Mouse (Mus musculus) ovary, postnatal 14 days (tissue): ENCODE measurements around the gene Tmem132b.
A peak's percentile ranks its signal among the peaks of the same experiment; 100 is the strongest.

Source experiments
- DNase-seq: peaks from one replicate; pipeline ENCODE4 v3.0.0; 2022; ENCODE audit warnings: low spot score

Gene Tmem132b

GRCm38 (mm10) chr5:125578661-125579060, 47.1 kb downstream of the Tmem132b start:
- DNase-seq: no peak

DNA sequence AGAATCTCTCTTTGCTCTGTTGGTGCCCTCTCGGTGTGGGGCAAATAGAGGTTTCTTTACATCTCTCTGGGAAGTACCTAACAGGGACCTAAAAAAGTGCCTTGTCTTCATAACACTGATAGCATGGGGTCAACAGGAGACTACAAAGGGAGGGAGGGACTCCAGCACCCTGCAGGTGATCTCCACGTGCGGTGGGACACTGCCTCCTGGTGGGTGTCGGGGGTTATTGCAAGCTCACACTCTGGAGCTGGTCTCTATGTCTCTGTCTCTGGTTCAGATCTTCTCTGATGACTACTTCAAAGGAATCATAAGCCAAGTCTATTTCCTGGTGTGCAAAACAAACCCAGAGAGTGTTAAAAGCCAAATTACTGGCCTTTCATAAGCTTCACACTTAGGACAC, 47.6 kb downstream of the Tmem132b start:
- no peak for DNase-seq

GRCm38 (mm10) chr5:125583298-125583697, 51.7 kb downstream of the Tmem132b start:
- DNase-seq: no peak

- no peak for DNase-seq
Observed at GRCm38 (mm10) chr5:125583836-125584235, 52.3 kb downstream of the Tmem132b start.

GRCm38 (mm10) chr5:125585211-125585610, 53.6 kb downstream of the Tmem132b start:
- DNase-seq: no peak

DNA sequence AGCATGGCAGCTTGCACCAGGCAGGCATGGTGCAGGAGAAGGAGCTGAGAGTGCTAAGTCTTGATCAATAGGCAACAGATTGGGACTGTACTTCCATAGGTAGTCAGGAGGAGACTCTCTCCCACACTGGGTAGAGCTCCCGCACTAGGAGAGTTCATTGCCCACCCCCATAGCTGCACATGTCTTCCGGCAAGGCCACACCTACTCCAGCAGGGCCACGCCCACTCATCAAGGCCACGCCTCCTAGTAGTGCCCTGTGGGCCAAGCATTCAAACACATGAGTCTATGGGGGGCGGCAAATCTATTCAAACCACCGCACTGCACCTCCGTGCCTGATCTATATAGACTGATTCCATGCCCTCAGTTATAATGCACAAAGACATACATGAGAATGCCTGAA, 56.6 kb downstream of the Tmem132b start:
- no peak for DNase-seq

- DNase-seq: peak; percentile 1
Observed at GRCm38 (mm10) chr5:125588876-125589667, 57.5 kb downstream of the Tmem132b start.

DNA sequence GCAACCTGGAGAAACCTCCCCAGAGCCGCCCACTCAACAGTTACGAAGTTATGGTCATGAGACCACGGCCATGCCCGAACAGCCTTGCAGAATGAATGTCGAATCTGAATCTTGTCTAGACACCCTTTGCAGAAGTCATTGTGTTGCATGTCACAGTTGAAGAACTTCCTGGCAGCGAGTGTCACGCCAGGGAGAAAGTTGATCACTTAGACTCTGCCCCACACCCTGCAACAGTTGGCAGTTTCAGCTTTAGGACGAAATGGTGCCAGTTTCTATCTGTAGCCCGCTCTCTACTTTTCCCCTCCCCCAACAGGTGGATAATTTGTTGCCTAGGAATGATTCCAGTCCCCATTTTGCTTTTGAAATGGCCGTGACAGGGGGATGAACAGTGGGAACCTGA, 66.5 kb downstream of the Tmem132b start:
- DNase-seq: no peak

- no peak for DNase-seq
Observed at GRCm38 (mm10) chr5:125607146-125607545, 75.6 kb downstream of the Tmem132b start.

- no peak for DNase-seq
Observed at GRCm38 (mm10) chr5:125609968-125610367, 78.4 kb downstream of the Tmem132b start.

DNA sequence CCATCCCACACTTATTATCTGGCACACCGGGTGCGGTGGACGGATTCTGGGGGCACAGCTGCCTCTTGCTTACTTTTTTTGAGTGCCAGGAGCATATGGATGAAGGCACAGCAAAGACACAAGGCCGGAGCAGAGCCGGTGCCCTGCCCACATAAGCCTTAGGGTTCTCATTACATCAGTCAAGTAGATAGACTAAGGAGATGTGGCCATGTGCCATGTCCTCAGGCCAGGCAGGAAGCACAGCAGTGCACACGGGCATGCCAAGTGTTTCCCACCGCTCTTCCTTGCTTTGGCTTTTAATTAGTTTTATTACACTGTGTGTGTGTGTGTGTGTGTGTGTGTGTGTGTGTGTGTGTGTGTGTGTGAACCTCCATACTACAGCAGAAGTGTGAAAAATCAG, 80.9 kb downstream of the Tmem132b start:
- no peak for DNase-seq

DNA sequence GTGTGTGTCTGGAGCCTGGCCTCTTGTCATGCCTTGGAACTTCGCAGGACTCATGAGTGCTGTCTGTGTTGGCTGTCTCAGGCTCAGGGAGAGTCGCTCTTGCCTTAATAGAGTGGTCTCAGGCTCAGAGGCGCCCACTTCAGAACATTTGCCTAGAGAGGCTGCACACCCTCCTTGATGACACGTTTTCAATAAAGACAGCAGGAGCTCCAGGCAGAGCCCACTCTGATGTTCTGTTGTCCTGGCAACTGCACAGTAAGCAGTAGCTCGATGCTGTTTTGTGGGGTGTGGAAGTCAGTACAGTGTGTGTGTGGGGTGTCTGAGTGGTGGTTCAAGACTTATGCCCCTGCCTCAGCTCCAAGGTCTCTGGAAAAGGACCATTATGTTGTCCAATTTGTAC, 81.6 kb downstream of the Tmem132b start:
- no peak for DNase-seq

DNA sequence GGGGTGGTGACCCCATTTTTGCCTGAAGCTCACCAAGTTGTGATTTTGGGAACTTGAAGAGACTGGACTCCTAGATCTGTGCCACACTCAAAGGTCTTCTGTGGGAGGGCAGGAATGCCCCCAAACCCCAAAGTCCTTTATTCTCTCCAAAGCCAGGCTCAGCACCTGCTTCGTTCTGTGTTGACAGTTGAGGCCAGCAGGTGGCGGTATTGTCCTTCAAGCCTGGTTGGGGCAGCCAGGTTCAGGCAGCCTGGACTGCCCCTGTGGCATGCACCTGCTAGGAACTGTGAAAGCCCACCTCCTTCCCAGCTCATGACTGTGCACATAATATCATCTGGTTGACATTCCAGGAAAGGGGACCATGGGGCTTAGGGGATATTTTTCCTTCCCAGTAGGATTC, 82.8 kb downstream of the Tmem132b start:
- DNase-seq: no peak

DNA sequence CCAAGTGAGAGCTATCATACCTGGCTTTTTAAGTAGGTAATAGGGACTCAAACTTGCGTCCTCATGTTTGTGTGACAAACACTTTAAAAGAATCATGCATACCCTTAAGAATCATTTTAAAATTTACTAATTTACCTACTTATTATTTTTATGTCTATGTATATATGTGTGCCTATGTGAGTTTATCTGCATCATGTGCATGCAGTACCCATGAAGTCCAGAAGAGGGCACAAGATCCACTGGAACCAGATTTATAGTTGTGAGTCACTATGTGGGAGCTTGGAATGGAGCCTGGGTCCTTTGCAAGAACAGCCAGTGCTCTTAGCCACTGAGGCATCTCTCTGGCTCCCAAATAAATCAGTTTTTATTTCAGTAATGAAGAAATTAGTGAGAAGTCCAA, 85.5 kb downstream of the Tmem132b start:
- no peak for DNase-seq

DNA sequence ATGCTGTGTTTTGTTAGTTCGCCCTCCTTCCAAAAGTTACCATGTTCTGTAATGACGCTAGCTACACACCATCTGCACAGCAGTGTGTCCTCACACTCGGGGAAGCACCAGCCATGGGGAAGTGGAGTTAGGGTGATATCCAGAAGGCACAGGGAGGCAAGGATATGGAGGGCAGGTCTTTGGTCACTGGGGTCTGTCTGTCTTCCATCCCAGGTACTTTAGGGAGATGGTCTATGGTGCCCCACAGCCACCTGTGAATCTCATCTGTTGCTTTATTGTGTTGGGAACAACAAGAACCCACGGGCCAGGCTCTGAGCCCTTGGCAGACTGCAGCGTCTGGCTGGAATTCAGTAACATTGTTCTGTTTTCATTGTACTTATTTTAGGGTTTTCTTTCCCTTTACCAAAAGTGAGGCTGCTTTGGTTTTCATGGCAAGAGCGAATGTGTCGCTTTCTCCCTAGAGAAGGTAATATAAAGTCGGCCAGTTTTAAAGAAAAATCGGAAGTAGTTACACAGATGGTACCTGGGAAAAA, 96.3 kb downstream of the Tmem132b start:
- no peak for DNase-seq

DNA sequence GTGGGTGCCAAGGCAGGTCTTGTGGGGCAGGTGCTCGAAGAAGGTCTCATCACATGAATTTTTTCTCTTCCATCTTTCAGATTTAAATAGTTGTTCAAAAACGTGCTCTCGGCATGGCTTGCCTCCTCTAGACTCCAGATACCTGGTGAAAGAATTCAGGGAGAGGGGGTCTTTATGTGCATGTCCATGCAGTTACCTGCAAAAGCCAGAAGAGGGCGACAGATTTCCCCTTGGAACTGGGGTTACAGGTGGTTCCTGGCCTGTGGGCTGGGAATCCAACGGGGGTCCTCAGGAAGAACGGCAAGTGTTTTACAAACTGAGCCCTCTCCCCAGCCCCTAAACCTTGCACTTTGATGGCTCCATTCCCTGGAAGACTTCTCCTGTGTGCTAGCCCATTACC, 103.1 kb downstream of the Tmem132b start:
- DNase-seq: no peak

DNA sequence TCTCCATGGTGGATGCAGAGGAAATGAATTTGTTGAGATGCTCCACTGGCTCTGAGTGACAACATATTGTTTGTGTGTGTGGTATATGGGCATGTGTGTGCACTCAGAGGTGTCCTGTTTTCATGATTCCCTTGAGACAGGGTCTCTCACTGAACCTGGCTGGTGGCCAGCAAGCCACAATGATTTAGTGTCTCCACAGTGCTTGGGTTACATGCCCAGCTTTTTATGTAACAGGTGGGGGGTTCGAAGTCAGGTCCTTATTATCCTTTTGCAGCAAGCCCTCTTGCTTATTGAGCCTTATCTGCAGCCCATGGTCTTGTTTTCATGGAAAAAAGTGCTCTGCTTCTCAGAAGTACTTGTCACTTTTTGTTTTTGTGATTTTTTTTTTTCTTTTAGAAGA, 109.4 kb downstream of the Tmem132b start:
- no peak for DNase-seq

- no peak for DNase-seq
Observed at GRCm38 (mm10) chr5:125641531-125642147, 110.1 kb downstream of the Tmem132b start.

- no peak for DNase-seq
Observed at GRCm38 (mm10) chr5:125648236-125648635, 116.7 kb downstream of the Tmem132b start.

DNA sequence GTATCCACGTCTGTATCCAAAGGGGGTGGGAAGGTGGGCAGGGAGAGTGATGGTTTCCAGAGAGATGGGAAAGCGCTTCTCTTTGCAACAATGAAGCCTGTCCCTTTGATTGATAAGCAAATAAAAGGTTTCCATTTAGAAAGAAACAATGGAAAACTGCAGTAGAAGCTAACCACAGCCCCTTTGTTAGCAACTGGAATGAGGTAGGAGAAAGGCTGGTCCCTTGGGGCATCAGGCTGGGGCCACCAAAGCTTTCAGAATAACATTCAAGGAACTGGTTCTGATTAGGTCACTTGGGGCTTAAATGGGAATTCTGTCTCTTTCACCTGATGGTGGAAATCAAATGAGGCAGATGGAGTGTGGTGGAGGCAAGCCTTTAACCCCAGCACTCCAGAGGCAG, 118.4 kb downstream of the Tmem132b start:
- DNase-seq: no peak

DNA sequence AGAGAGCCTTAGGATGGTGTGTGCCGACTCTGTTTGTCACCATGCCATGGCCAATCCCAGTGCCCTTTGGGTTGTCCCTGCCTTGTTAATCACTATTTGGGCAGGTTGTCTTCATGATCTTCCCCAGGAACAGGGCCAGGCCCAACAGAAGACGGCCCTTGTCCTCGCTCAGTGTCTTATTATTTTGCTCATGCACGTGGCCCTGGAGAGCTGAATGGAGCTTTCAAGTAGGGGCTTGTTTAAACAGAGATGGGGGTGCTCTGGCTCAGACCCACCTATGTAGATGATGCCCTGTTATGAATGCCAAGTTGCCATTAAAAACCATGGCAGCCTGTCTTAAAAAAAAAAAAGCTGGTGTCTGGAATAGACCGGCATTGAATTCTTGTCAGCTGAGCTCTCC, 126.5 kb downstream of the Tmem132b start:
- no peak for DNase-seq

DNA sequence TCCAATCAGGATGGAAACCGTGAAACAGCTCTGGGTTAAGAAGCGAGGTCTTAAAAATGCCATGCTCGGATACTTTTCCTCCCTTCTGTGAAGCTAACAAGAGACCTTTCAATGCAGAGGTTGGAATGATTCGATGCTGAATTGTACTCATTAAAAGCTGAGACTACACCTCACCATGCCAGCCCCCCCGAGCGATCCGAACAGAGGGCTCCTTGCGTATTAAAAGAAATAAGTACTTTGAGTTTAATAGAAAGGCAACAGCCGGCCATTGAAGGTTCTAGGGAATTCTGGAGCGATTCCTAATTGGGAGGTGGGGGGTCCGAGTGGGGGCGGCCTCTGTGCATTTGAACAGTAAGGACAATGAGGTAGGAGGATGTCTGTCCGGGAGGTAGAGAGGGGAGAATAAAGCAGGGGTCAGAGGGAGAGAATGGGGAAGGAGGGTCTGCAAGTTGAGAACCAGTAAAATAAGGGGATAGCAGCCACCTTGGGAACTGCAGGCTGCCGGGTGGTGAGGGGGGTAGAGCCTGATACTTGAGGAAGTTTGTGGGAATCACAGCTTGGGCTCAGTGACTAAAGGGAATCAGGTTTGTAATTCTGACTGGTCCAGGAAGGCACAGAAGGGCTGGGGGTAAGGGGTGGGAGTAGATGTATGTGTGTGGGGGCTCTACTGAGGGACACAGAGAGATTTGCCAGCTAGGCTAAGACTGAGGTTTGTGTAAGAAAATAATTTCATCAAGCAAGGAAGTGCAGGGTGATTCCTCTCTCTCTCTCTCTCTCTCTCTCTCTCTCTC, 127.6 kb downstream of the Tmem132b start:
- DNase-seq: no peak

GRCm38 (mm10) chr5:125675623-125676022, 144.0 kb downstream of the Tmem132b start:
- no peak for DNase-seq
